Mouse (Mus musculus): ENCODE data around the gene Btbd18. TPM values are rescaled to one million over a fixed set of nuclear protein-coding genes. Genes with fewer than 3 reads are reported as not detected.

Btbd18 gene
- polyA plus RNA-seq, 1 experiment from 2014 or later: 0.10 TPM

GRCm38 (mm10) chr2:84705295-84705694, 46.4 kb downstream of the Btbd18 start:
- no peak overlapping the region for H3K27ac ChIP-seq (ENCODE audit: poor library complexity, severe bottlenecking)
- no peaks in the 10 kb centered on the region for H3K27me3 ChIP-seq (replicated peaks)
- no peak overlapping the region for H3K4me2 ChIP-seq
- ATAC-seq (ENCODE audit: insufficient number of reproducible peaks, low FRiP score): no peak
- H3K4me1 ChIP-seq (replicated peaks): 0 out of 2 replicates have a peak, but pooled peaks cover 3% of the 10 kb centered on the region
- 84% methylated on average over 1 of the region's 1 CpGs for WGBS
- peaks cover 49% of the 10 kb centered on the region for H3K36me3 ChIP-seq
- no peak overlapping the region for H3K4me3 ChIP-seq
- no peaks in the 10 kb centered on the region for H3K9me3 ChIP-seq (replicated peaks)
- H3K9ac ChIP-seq: no peak overlapping the region

- Histone ChIP-seq H3K9ac (no peak overlapping the region), H3K36me3 (peaks cover 50% of the 10 kb centered on the region)
- 65% methylated on average over 1 of the region's 1 CpGs for WGBS
Observed at GRCm38 (mm10) chr2:84707523-84707922, 48.6 kb downstream of the Btbd18 start.

GRCm38 (mm10) chr2:84711898-84712297, 53.0 kb downstream of the Btbd18 start:
- Histone ChIP-seq H3K36me3 (peaks cover 37% of the 10 kb centered on the region), H3K27ac (ENCODE audit: poor library complexity, severe bottlenecking) (no peak overlapping the region), H3K27me3 (replicated peaks) (no peaks in the 10 kb centered on the region), H3K4me3 (no peak overlapping the region), H3K9me3 (replicated peaks) (no peaks in the 10 kb centered on the region), H3K9ac (no peak overlapping the region), H3K4me2 (no peak overlapping the region), H3K4me1 (replicated peaks) (peaks cover 15% of the 10 kb centered on the region)
- WGBS: 87% methylated on average over 2 of the region's 2 CpGs
- no peak for ATAC-seq (ENCODE audit: insufficient number of reproducible peaks, low FRiP score)

More at GRCm38 (mm10) chr2:84707523-84707922, 48.6 kb downstream of the Btbd18 start:
- H3K27ac ChIP-seq (ENCODE audit: poor library complexity, severe bottlenecking): no peak overlapping the region
- H3K4me3 ChIP-seq: no peak overlapping the region
- H3K4me2 ChIP-seq: no peak overlapping the region
- peaks cover 7% of the 10 kb centered on the region for H3K4me1 ChIP-seq (replicated peaks)
- no peaks in the 10 kb centered on the region for H3K9me3 ChIP-seq (replicated peaks)
- ATAC-seq (ENCODE audit: insufficient number of reproducible peaks, low FRiP score): no peak
- H3K27me3 ChIP-seq (replicated peaks): no peaks in the 10 kb centered on the region

- Histone ChIP-seq H3K9me3 (replicated peaks) (no peaks in the 10 kb centered on the region), H3K36me3 (peaks cover 14% of the 10 kb centered on the region), H3K27ac (ENCODE audit: poor library complexity, severe bottlenecking) (peak overlapping the region; percentile 96), H3K4me1 (replicated peaks) (peaks cover 23% of the 10 kb centered on the region), H3K4me2 (peak overlapping the region; percentile 92), H3K27me3 (replicated peaks) (no peaks in the 10 kb centered on the region), H3K9ac (peak overlapping the region; percentile 94), H3K4me3 (peak overlapping the region; percentile 76)
- no peak for ATAC-seq (ENCODE audit: insufficient number of reproducible peaks, low FRiP score)
- WGBS: under 1% methylated on average over 24 of the region's 26 CpGs
Observed at GRCm38 (mm10) chr2:84714422-84714810, 55.5 kb downstream of the Btbd18 start.

GRCm38 (mm10) chr2:84714811-84715561, 56.1 kb downstream of the Btbd18 start, which contains the start of gene Zdhhc5:
Gene Zdhhc5 (minus strand): TSS chr2:84715180.
- under 1% methylated on average over 99 of the region's 107 CpGs for WGBS
- H3K27me3 ChIP-seq (replicated peaks): no peaks in the 10 kb centered on the region
- peak; percentile 93 for ATAC-seq (ENCODE audit: insufficient number of reproducible peaks, low FRiP score)
- peak within 1 kb of the TSS; percentile 92 for H3K4me2 ChIP-seq
- H3K4me3 ChIP-seq: peak within 1 kb of the TSS; percentile 76
- peak within 1 kb of the TSS; percentile 96 for H3K27ac ChIP-seq (ENCODE audit: poor library complexity, severe bottlenecking)
- no peaks in the 10 kb centered on the region for H3K9me3 ChIP-seq (replicated peaks)
- peak within 1 kb of the TSS; percentile 94 for H3K9ac ChIP-seq
- peaks cover 23% of the 10 kb centered on the region for H3K4me1 ChIP-seq (replicated peaks)
- H3K36me3 ChIP-seq: peaks cover 10% of the 10 kb centered on the region

GRCm38 (mm10) chr2:84715562-84716361, 56.9 kb downstream of the Btbd18 start:
- WGBS: under 1% methylated on average over 33 of the region's 33 CpGs
- Histone ChIP-seq H3K4me1 (replicated peaks) (peaks cover 23% of the 10 kb centered on the region), H3K27ac (ENCODE audit: poor library complexity, severe bottlenecking) (peak overlapping the region; percentile 96), H3K36me3 (peaks cover 2% of the 10 kb centered on the region), H3K4me2 (peak overlapping the region; percentile 92), H3K4me3 (peak overlapping the region; percentile 76), H3K9me3 (replicated peaks) (no peaks in the 10 kb centered on the region), H3K9ac (peak overlapping the region; percentile 94), H3K27me3 (replicated peaks) (no peaks in the 10 kb centered on the region)
- ATAC-seq (ENCODE audit: insufficient number of reproducible peaks, low FRiP score): peak; percentile 93

- peak overlapping the region; percentile 74 for H3K9ac ChIP-seq
- H3K36me3 ChIP-seq: peaks cover 8% of the 10 kb centered on the region
- H3K4me2 ChIP-seq: peak overlapping the region; percentile 92
- peak overlapping the region; percentile 76 for H3K4me3 ChIP-seq
- no peaks in the 10 kb centered on the region for H3K9me3 ChIP-seq (replicated peaks)
- no peak for ATAC-seq (ENCODE audit: insufficient number of reproducible peaks, low FRiP score)
- H3K27ac ChIP-seq (ENCODE audit: poor library complexity, severe bottlenecking): peak overlapping the region; percentile 96
- no peaks in the 10 kb centered on the region for H3K27me3 ChIP-seq (replicated peaks)
- peaks cover 23% of the 10 kb centered on the region for H3K4me1 ChIP-seq (replicated peaks)
- 22% methylated on average over 9 of the region's 9 CpGs for WGBS
Observed at GRCm38 (mm10) chr2:84716423-84717355, 57.8 kb downstream of the Btbd18 start.

GRCm38 (mm10) chr2:84717357-84717756, 58.5 kb downstream of the Btbd18 start:
- Histone ChIP-seq H3K9me3 (replicated peaks) (no peaks in the 10 kb centered on the region), H3K36me3 (peaks cover 11% of the 10 kb centered on the region), H3K4me3 (no peak overlapping the region), H3K27ac (ENCODE audit: poor library complexity, severe bottlenecking) (no peak overlapping the region), H3K4me1 (replicated peaks) (peaks cover 21% of the 10 kb centered on the region), H3K4me2 (no peak overlapping the region), H3K27me3 (replicated peaks) (no peaks in the 10 kb centered on the region), H3K9ac (no peak overlapping the region)
- WGBS: 85% methylated on average over 4 of the region's 4 CpGs
- no peak for ATAC-seq (ENCODE audit: insufficient number of reproducible peaks, low FRiP score)
